Mouse (Mus musculus) embryonic fibroblast, embryonic 13.5 days (primary cell): Measurements from ENCODE around the gene Nat8l.

Experiments used
- CTCF ChIP-seq: IDR thresholded peaks from 2 replicates; pipeline ENCODE4 v1.5.1; 2011; ENCODE audit warnings: mild to moderate bottlenecking, control low read depth, low read length, moderate library complexity, borderline replicate concordance; ENCODE audit not compliant: insufficient read depth
- POLR2A ChIP-seq: IDR thresholded peaks from 2 replicates; pipeline ENCODE4 v1.6.1; 2011; ENCODE audit warnings: low read depth, mild to moderate bottlenecking, control low read depth, low read length, moderate library complexity

DNA sequence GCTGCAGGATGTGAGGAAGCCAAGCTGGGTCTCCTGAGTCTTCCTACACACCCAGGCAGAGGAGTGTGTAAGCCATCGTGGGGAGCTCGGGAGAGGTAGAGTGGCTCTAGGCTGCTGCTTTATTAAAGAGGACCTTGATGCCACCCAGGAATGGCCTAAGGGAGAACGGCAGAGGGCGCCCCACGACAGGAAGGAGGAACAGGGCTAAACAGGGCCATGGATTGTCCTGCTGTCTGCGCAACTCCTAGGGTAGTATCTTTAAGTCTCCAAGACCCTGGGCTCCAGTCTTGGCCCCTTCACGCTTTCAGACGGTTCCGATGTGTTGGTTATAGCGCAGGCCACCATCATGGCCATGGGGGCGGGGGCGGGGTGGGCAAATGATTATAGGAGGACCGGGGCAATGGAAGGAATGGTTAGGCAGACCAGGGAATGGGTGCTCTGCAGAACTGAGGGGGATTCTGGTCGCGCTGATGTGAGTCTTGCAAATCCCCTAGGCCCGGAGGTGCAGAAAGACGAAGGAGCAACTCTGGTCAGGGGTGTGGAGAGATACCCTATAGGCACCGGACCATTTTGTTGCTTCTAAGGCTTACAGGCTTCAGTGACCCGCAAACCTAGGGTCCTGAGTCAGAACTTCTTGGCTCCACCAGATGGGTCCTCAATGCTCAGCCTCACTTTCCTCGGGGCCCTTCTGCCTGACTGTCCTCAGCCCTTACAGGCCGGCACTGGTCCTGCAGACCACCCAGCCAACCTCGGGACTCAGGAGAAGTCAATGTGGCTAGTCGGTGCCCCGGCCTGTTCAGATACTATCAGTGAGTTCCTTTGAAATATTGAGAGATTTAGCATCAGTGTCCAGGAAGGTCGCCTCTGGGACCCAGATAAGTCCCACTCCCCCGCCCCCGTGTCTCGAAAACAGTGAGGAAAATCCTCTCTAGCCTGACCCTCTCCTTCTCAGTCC is 836 bp upstream of the Nat8l start:
- TF ChIP-seq CTCF (peak; percentile 61; the same call in 1 of the 2 replicates), POLR2A (no peak)
